Mouse (Mus musculus) liver, embryonic 11.5 days (tissue): Measurements from ENCODE around the gene Gm49320. TPM values are rescaled to one million over a fixed set of nuclear protein-coding genes. Genes with fewer than 3 reads are reported as not detected.

Source experiments
- ATAC-seq: fragments of 200-750 bp; cut with Nextera tagmentation; replicated peaks from 2 replicates; pipeline ENCODE4 v1.8.0; 2017; ENCODE audit warnings: moderate number of reproducible peaks, mild to moderate bottlenecking, moderate TSS enrichment, moderate library complexity; ENCODE audit not compliant: low FRiP score
- DNase-seq: peaks from one replicate; pipeline ENCODE4 v3.0.0-alpha.2; 2017; ENCODE audit warnings: low spot score
- H3K27ac ChIP-seq: fragments of 300-500 bp; sonication (generic); 2 replicates; pipeline ENCODE4 v1.5.1; 2014; ENCODE audit warnings: mild to moderate bottlenecking, low read depth, low read length, control low read depth
- H3K27me3 ChIP-seq: fragments of 300-500 bp; sonication (generic); replicated peaks from 2 replicates; pipeline ENCODE4 v1.6.1; 2014; ENCODE audit warnings: low read length, mixed read lengths; ENCODE audit not compliant: control insufficient read depth, insufficient read depth
- H3K36me3 ChIP-seq: fragments of 300-500 bp; sonication (generic); 2 replicates; pipeline ENCODE4 v1.6.1; 2014; ENCODE audit warnings: mild to moderate bottlenecking, low read length, moderate library complexity, mixed read lengths; ENCODE audit not compliant: control insufficient read depth, insufficient read depth
- H3K4me1 ChIP-seq: fragments of 300-500 bp; sonication (generic); replicated peaks from 2 replicates; pipeline ENCODE4 v1.6.1; 2014; ENCODE audit warnings: low read length, mixed read lengths; ENCODE audit not compliant: control insufficient read depth, insufficient read depth
- H3K4me2 ChIP-seq: fragments of 300-500 bp; sonication (generic); 2 replicates; pipeline ENCODE4 v1.6.1; 2014; ENCODE audit warnings: mild to moderate bottlenecking, control low read depth, moderate library complexity
- H3K4me3 ChIP-seq: fragments of 300-500 bp; sonication (generic); 2 replicates; pipeline ENCODE4 v1.5.1; 2014; ENCODE audit warnings: low read depth, low read length, control low read depth
- H3K9ac ChIP-seq: fragments of 300-500 bp; sonication (generic); 2 replicates; pipeline ENCODE4 v1.6.1; 2014; ENCODE audit warnings: low read depth, low read length, control low read depth
- H3K9me3 ChIP-seq: fragments of 300-500 bp; sonication (generic); 2 replicates; pipeline ENCODE4 v1.6.1; 2016; ENCODE audit warnings: low read length, inconsistent platforms, mixed read lengths; ENCODE audit not compliant: control insufficient read depth
- WGBS: fragments of 180-500 bp; shearing (Covaris S2); extraction: QIAGEN DNeasy Blood & Tissue Kit; methylation state at CpG from one replicate; pipeline ENCODE4 v1.1.7; 2014; 5-methylcytosine and 5-hydroxymethylcytosine counted together
- polyA plus RNA-seq: library from polyadenylated mRNA; unstranded; fragments of >200 nt; fragmentation: Nextera tagmentation; extraction: Ambion mirVana; gene quantifications from 2 replicates; pipeline ENCODE4 v1.2.1, GENCODE M21; 2014

The Gm49320 gene
- 0.21 and 0.74 TPM in 2 replicates for polyA plus RNA-seq

DNA sequence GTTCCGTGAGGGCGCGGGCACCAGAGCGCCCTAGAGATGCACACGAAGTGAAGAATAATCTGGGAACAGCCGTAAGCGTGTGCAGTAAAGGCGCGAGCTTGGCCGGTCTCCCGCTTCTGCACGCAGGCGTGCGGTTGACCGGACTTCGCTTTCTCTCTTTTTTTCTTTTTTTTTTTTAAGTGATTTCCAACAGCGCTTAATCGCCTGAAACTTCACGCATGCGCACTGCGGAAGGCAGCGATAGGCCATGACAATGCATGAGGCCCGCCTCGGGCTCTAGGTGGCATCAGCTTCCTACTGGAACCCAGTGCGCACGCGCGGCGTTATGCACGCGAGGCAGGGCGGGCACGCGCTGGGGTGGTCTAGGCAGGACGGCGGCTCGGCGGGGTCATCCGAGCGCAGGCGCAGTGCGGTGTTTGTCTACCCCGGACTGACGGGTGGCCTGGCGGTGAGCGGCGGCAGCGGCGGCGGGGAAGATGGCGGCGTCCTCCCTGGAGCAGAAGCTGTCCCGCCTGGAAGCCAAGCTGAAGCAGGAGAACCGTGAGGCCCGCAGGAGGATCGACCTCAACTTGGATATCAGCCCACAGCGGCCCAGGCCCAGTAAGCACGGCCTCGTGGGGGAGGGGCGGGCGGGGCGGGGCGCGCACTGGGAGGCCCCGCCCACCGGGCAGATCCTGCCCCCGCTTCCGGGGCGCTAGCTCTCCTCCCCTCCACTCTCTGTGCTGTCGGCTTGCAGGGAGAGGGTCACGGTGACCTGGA, at the start of gene Gm49320, which contains the start of gene Map2k7:
Gene Gm49320 (plus strand): TSS at position 432 of the 759 bp plus-strand sequence.
Gene Map2k7 (plus strand): TSS at position 307 of the 759 bp plus-strand sequence.
- Histone ChIP-seq H3K4me1 (peaks cover 15% of the 10 kb centered on the region), H3K27ac (peak within 1 kb of the TSS; percentile 95), H3K4me2 (peak within 1 kb of the TSS; percentile 80), H3K27me3 (no peaks in the 10 kb centered on the region), H3K9me3 (no peaks in the 10 kb centered on the region), H3K36me3 (peaks cover 6% of the 10 kb centered on the region), H3K4me3 (peak within 1 kb of the TSS; percentile 69), H3K9ac (peak within 1 kb of the TSS; percentile 90)
- ATAC-seq, result peak; percentile 92
- WGBS, result under 1% methylated on average over 70 of the region's 71 CpGs
- peak; percentile 100 for DNase-seq

- Histone ChIP-seq H3K4me1 (peaks cover 3% of the 10 kb centered on the region), H3K4me3 (no peak overlapping the region), H3K27me3 (no peaks in the 10 kb centered on the region), H3K36me3 (peaks cover 2% of the 10 kb centered on the region), H3K9me3 (no peaks in the 10 kb centered on the region), H3K9ac (peak overlapping the region; percentile 39), H3K27ac (peak overlapping the region; percentile 66), H3K4me2 (peak overlapping the region; percentile 49)
- WGBS, result 16% methylated on average over 3 of the region's 3 CpGs
- no peak for DNase-seq
- ATAC-seq, result peak; percentile 98
These were observed 49.5 kb upstream of the Gm49320 start for GRCm38 (mm10) chr8:4189031-4189722.

DNA sequence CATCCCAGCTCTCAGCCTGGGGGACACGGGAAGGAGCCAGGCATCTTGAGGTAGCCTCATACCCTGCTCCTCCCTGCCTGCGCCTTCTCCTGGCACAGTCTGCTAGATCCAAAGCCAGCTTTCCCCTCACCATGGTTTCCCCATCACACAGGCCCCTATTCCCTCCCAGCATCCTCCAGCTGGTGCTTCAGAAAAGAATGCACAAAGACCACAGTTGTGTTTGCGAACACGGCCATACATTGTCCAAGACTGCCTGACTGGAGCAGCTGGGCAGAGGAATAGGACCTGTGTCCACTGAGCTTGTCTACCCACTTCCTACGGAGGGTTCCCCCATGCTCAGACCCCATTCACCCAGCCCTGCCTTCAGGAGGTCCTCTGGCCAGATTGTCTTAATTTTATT, 46.4 kb upstream of the Gm49320 start:
- ATAC-seq (no peak), DNase-seq (no peak)
- H3K4me2 ChIP-seq, result no peak overlapping the region
- H3K27me3 ChIP-seq, result no peaks in the 10 kb centered on the region
- H3K4me3 ChIP-seq, result no peak overlapping the region
- H3K36me3 ChIP-seq, result peaks cover 2% of the 10 kb centered on the region; the same call in 1 of the 2 replicates
- no peaks in the 10 kb centered on the region for H3K9me3 ChIP-seq
- peaks cover 3% of the 10 kb centered on the region for H3K4me1 ChIP-seq
- no peak overlapping the region for H3K9ac ChIP-seq
- WGBS, result 68% methylated on average over 5 of the region's 5 CpGs
- no peak overlapping the region for H3K27ac ChIP-seq

DNA sequence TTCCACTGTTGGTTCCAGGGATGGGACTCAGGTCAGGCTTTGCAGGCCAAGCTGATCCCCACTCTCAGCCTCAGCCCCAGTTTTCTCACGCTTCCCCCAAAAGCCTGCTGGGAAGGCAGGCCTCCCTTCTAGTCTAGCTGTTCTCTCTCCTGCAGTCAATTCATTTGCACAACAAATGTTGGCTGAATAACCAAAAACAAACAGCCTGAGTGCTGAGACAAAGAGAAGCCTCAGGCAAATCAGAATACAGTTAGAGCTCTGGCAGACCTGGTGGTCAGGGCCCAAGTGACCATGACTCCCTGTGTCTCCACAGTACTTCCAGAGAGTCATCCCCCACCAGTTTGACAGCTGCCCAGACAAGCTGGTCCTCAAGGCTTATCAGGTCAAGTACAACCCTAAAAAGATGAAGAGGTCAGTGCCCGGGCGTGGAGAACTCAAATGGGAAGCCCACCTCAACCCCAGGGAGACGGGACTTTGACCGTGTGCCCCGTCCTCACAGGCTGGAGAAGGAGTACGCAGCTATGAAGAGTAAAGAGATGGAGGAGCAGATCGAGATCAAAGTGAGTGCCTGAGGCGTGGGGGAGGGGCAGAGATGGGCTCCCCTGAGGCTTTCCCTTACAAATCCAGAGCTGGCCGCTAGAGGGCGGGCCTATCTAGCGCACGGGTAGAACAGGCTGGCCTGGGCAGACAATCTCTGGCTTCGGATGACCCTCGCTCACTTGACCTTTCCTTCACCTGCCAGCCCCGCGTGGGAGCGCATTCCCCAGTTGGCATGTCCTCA, 45.7 kb upstream of the Gm49320 start:
- no peaks in the 10 kb centered on the region for H3K9me3 ChIP-seq
- no peaks in the 10 kb centered on the region for H3K27me3 ChIP-seq
- H3K4me1 ChIP-seq, result peaks cover 3% of the 10 kb centered on the region
- H3K27ac ChIP-seq, result no peak overlapping the region
- 11% methylated on average over 18 of the region's 18 CpGs for WGBS
- DNase-seq (peak; percentile 75), ATAC-seq (peak; percentile 63)
- no peak overlapping the region for H3K9ac ChIP-seq
- H3K4me2 ChIP-seq, result peak overlapping the region; percentile 36
- H3K36me3 ChIP-seq, result no peaks in the 10 kb centered on the region
- no peak overlapping the region for H3K4me3 ChIP-seq

DNA sequence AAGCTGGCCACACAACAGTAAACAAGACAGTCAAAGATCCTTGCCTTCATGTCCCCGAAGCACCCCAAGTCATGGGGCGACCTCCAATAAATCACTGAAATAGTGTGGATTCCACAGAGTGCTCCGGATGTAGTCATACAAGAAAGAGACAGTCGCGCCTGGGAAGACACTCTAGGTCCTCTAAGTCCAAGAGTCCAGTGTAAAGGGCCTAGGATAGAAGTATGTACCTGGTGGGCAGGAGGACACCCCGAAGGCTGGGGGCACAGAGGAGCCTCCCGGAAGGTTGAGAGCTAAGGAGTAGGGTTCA, 45.1 kb upstream of the Gm49320 start:
- DNase-seq (no peak), ATAC-seq (no peak)
- Histone ChIP-seq H3K9me3 (no peaks in the 10 kb centered on the region), H3K27ac (no peak overlapping the region), H3K9ac (no peak overlapping the region), H3K36me3 (no peaks in the 10 kb centered on the region), H3K4me3 (no peak overlapping the region), H3K27me3 (no peaks in the 10 kb centered on the region), H3K4me2 (peak overlapping the region; percentile 36), H3K4me1 (peaks cover 3% of the 10 kb centered on the region)
- WGBS, result 50% methylated on average over 7 of the region's 7 CpGs

- 48% methylated on average over 2 of the region's 2 CpGs for WGBS
- no peak for ATAC-seq
- Histone ChIP-seq H3K4me3 (no peak overlapping the region), H3K4me2 (no peak overlapping the region), H3K9me3 (no peaks in the 10 kb centered on the region), H3K4me1 (peaks cover under 1% of the 10 kb centered on the region; the same call in 1 of the 2 replicates), H3K27ac (no peak overlapping the region), H3K36me3 (no peaks in the 10 kb centered on the region), H3K9ac (no peak overlapping the region), H3K27me3 (peaks cover 24% of the 10 kb centered on the region)
- DNase-seq, result no peak
These were observed 37.3 kb upstream of the Gm49320 start for GRCm38 (mm10) chr8:4201321-4201720.

GRCm38 (mm10) chr8:4205246-4206123, 33.2 kb upstream of the Gm49320 start:
- no peak overlapping the region for H3K9ac ChIP-seq
- peak overlapping the region; percentile 30 for H3K4me2 ChIP-seq
- H3K27ac ChIP-seq, result no peak overlapping the region
- H3K4me3 ChIP-seq, result 0 out of 2 replicates have a peak overlapping the region, but pooled peaks have one; percentile 0
- 14% methylated on average over 38 of the region's 38 CpGs for WGBS
- ATAC-seq (peak; percentile 5; the same call in 1 of the 2 replicates), DNase-seq (peak; percentile 51)
- no peaks in the 10 kb centered on the region for H3K36me3 ChIP-seq
- H3K9me3 ChIP-seq, result no peaks in the 10 kb centered on the region
- H3K4me1 ChIP-seq, result peaks cover 3% of the 10 kb centered on the region; the same call in 1 of the 2 replicates
- H3K27me3 ChIP-seq, result peaks cover 32% of the 10 kb centered on the region
